Mouse (Mus musculus) erythroblast, adult 5-6 weeks (primary cell): ENCODE data around the gene Osgepl1. TPM values are rescaled to one million over a fixed set of nuclear protein-coding genes. Genes with fewer than 3 reads are reported as not detected.

ENCODE experiments used
- total RNA-seq, 2 experiments: library from RNA; stranded (forward) in 1 of 2; stranded (reverse) in 1 of 2; fragments of 150-400 nt in 1 of 2; fragments of 200-764, 138-1000 nt in 1 of 2; gene quantifications; 2 replicates each; pipeline versions ENCODE4 v1.2.3 to v1.2.4; 2015 to 2017; ENCODE audit warnings: low replicate concordance in 2 of 2

The Osgepl1 gene
- total RNA-seq, 2 experiments from 2014 or later = 1.5 to 10.9 TPM

Other genes starting within 250 kb of the Osgepl1 start
- not detected in 2 replicates for gene 1700019A02Rik, start 126.0 kb upstream of the Osgepl1 start, total RNA-seq (2015; ENCODE audit: low replicate concordance)
- not detected in 2 replicates for gene 1700019A02Rik, start 126.0 kb upstream of the Osgepl1 start, total RNA-seq (2017; ENCODE audit: low replicate concordance)
- 1.5 and 12.7 TPM in 2 replicates for gene Pms1, start 16.6 kb upstream of the Osgepl1 start, total RNA-seq (2015; ENCODE audit: low replicate concordance)
- 6.5 and 6.7 TPM in 2 replicates for gene Pms1, start 16.6 kb upstream of the Osgepl1 start, total RNA-seq (2017; ENCODE audit: low replicate concordance)
- 9.8 and 17.5 TPM in 2 replicates for gene Ormdl1, start 16.5 kb upstream of the Osgepl1 start, total RNA-seq (2015; ENCODE audit: low replicate concordance)
- gene Ormdl1, start 16.5 kb upstream of the Osgepl1 start, total RNA-seq (2017; ENCODE audit: low replicate concordance) = 11.1 and 14.9 TPM in 2 replicates
- gene Gm28778, start 16.5 kb upstream of the Osgepl1 start, total RNA-seq (2015; ENCODE audit: low replicate concordance) = 4.2 TPM in 1 of 2 replicates, not detected in the other
- gene Gm28778, start 16.5 kb upstream of the Osgepl1 start, total RNA-seq (2017; ENCODE audit: low replicate concordance) = not detected in 2 replicates
- not detected in 2 replicates for gene Asdurf, start 39.0 kb downstream of the Osgepl1 start, total RNA-seq (2015; ENCODE audit: low replicate concordance)
- gene Asdurf, start 39.0 kb downstream of the Osgepl1 start, total RNA-seq (2017; ENCODE audit: low replicate concordance) = 38.8 and 73.3 TPM in 2 replicates
- 1.5 and 5.2 TPM in 2 replicates for gene Gm28551, start 39.0 kb downstream of the Osgepl1 start, total RNA-seq (2015; ENCODE audit: low replicate concordance)
- gene Gm28551, start 39.0 kb downstream of the Osgepl1 start, total RNA-seq (2017; ENCODE audit: low replicate concordance) = 0.70 TPM in 1 of 2 replicates, not detected in the other
- 33.6 and 58.6 TPM in 2 replicates for gene Asnsd1, start 39.1 kb downstream of the Osgepl1 start, total RNA-seq (2015; ENCODE audit: low replicate concordance)
- 28.5 and 30.8 TPM in 2 replicates for gene Asnsd1, start 39.1 kb downstream of the Osgepl1 start, total RNA-seq (2017; ENCODE audit: low replicate concordance)